ENCODE assay signal across 16 mouse cellular contexts in genomic region chr2:63574008-63574703, GRCm38 (mm10).
DNase-seq lines count a peak whose midpoint lies in the region; ATAC-seq and TF ChIP-seq lines count a peak whose summit lies in the region.
"Had no signal": no experiment of that assay in that cellular context is flagged by ENCODE, and none has a peak within 500 bp of the region (broad histone marks: within the 10 kb centered on the region; RNA-seq: fewer than 3 reads in every experiment).

No protein-coding gene starts in this region.

- no peak overlapping the region for H3K4me3 ChIP-seq in left cerebral cortex, adult 2 months
- no peak overlapping the region for H3K4me3 ChIP-seq in embryonic facial prominence, embryonic 14.5 days (ENCODE audit: low read depth, low read length)
- no peak overlapping the region for H3K4me3 ChIP-seq in hindbrain, embryonic 13.5 days
- no peak overlapping the region for H3K4me3 ChIP-seq in midbrain, postnatal 0 days (ENCODE audit: low read depth, low read length)
- no peak overlapping the region for H3K4me3 ChIP-seq in heart, embryonic 12.5 days
- H3K4me3 ChIP-seq: neural tube, embryonic 13.5 days had no signal

- H3K4me2 ChIP-seq in embryonic facial prominence, embryonic 14.5 days (ENCODE audit: low read depth, low read length) = no peak overlapping the region
- no peak overlapping the region for H3K4me2 ChIP-seq in hindbrain, embryonic 13.5 days
- no peak overlapping the region for H3K4me2 ChIP-seq in midbrain, postnatal 0 days (ENCODE audit: low read depth, low read length, poor library complexity, severe bottlenecking)
- no peak overlapping the region for H3K4me2 ChIP-seq in heart, embryonic 12.5 days
- H3K4me2 ChIP-seq: neural tube, embryonic 13.5 days had no signal

- H3K36me3 ChIP-seq in embryonic facial prominence, embryonic 14.5 days (ENCODE audit: control insufficient read depth, insufficient read depth, low read length) = no peaks in the 10 kb centered on the region
- H3K36me3 ChIP-seq in hindbrain, embryonic 13.5 days = no peaks in the 10 kb centered on the region
- H3K36me3 ChIP-seq in midbrain, postnatal 0 days (ENCODE audit: insufficient read depth, low read length) = no peaks in the 10 kb centered on the region
- no peaks in the 10 kb centered on the region for H3K36me3 ChIP-seq in heart, embryonic 12.5 days
- H3K36me3 ChIP-seq: neural tube, embryonic 13.5 days had no signal

- intact Hi-C loops in left cerebral cortex, postnatal 4 days (cut with DNase I) = no loop called here
- intact Hi-C loops in left cerebral cortex, adult 2 months (cut with DNase I) = no loop called here

- H3K27ac ChIP-seq in left cerebral cortex, adult 2 months = no peak overlapping the region
- H3K27ac ChIP-seq in embryonic facial prominence, embryonic 14.5 days (replicated peaks; ENCODE audit: low read depth, low read length) = no peak overlapping the region
- 0 out of 2 replicates have a peak overlapping the region, but pooled peaks have one; percentile 40 for H3K27ac ChIP-seq in hindbrain, embryonic 13.5 days
- no peak overlapping the region for H3K27ac ChIP-seq in midbrain, postnatal 0 days (ENCODE audit: low read depth, low read length)
- no peak overlapping the region for H3K27ac ChIP-seq in heart, embryonic 12.5 days (ENCODE audit: poor library complexity, severe bottlenecking)
- H3K27ac ChIP-seq: neural tube, embryonic 13.5 days had no signal

- peaks cover 2% of the 10 kb centered on the region for H3K4me1 ChIP-seq in embryonic facial prominence, embryonic 14.5 days (ENCODE audit: control insufficient read depth, insufficient read depth, low read length)
- peaks cover 17% of the 10 kb centered on the region for H3K4me1 ChIP-seq in hindbrain, embryonic 13.5 days (replicated peaks)
- no peaks in the 10 kb centered on the region for H3K4me1 ChIP-seq in midbrain, postnatal 0 days (ENCODE audit: insufficient read depth, low read length)
- H3K4me1 ChIP-seq in heart, embryonic 12.5 days (replicated peaks) = 0 out of 2 replicates have a peak, but pooled peaks cover 3% of the 10 kb centered on the region

- TF ChIP-seq CTCF in left cerebral cortex, adult 2 months (IDR thresholded peaks at IDR 0.05) = no peak
- TF ChIP-seq CTCF in midbrain, postnatal 0 days (IDR thresholded peaks at IDR 0.05) = no peak

- H3K9ac ChIP-seq in embryonic facial prominence, embryonic 14.5 days (ENCODE audit: low read depth, low read length) = no peak overlapping the region
- H3K9ac ChIP-seq in hindbrain, embryonic 13.5 days = no peak overlapping the region
- H3K9ac ChIP-seq in midbrain, postnatal 0 days (replicated peaks; ENCODE audit: low read length, poor library complexity, severe bottlenecking) = no peak overlapping the region
- no peak overlapping the region for H3K9ac ChIP-seq in heart, embryonic 12.5 days
- H3K9ac ChIP-seq: neural tube, embryonic 13.5 days had no signal

- H3K9me3 ChIP-seq in embryonic facial prominence, embryonic 14.5 days (ENCODE audit: control insufficient read depth, low read length) = no peaks in the 10 kb centered on the region
- 0 out of 2 replicates have a peak, but pooled peaks cover 3% of the 10 kb centered on the region for H3K9me3 ChIP-seq in hindbrain, embryonic 13.5 days
- no peaks in the 10 kb centered on the region for H3K9me3 ChIP-seq in midbrain, postnatal 0 days (ENCODE audit: low read length)
- no peaks in the 10 kb centered on the region for H3K9me3 ChIP-seq in heart, embryonic 12.5 days (replicated peaks)

- WGBS in embryonic facial prominence, embryonic 14.5 days = 33% methylated on average over 4 of the region's 4 CpGs
- 15% methylated on average over 4 of the region's 4 CpGs for WGBS in hindbrain, embryonic 13.5 days
- WGBS in midbrain, postnatal 0 days = 14% methylated on average over 4 of the region's 4 CpGs
- WGBS in heart, embryonic 12.5 days = 24% methylated on average over 4 of the region's 4 CpGs

- peak; percentile 85; the same call in 1 of the 2 replicates for ATAC-seq in embryonic facial prominence, embryonic 14.5 days (ENCODE audit: low read depth)
- peak; percentile 73 for ATAC-seq in hindbrain, embryonic 13.5 days (ENCODE audit: low FRiP score)
- no peak for ATAC-seq in midbrain, postnatal 0 days (ENCODE audit: low FRiP score)
- no peak for ATAC-seq in heart, embryonic 12.5 days (ENCODE audit: insufficient number of reproducible peaks, low FRiP score)
- ATAC-seq: activated CD4-positive, CD25-positive, alpha-beta regulatory T cell, adult 4 months; intestine, embryonic 16.5 days had no signal

- DNase-seq in left cerebral cortex, postnatal 4 days = peak; percentile 2
- DNase-seq in left cerebral cortex, adult 2 months (ENCODE audit: extremely low spot score in 1 of 2, low spot score in 2 of 2) = no peak
- peak; percentile 69 for DNase-seq in embryonic facial prominence, embryonic 14.5 days (ENCODE audit: low spot score)
- peak; percentile 28 for DNase-seq in midbrain, postnatal 0 days (ENCODE audit: low spot score)
- DNase-seq in thymus, postnatal 14 days = no peak
- no peak for DNase-seq in kidney, postnatal 10 days
- DNase-seq: cerebellum, adult 18-20 months; gastrocnemius, postnatal 25 days; kidney, postnatal 4 days; lung, adult 18-20 months; thymus, postnatal 4 days had no signal

- no peaks in the 10 kb centered on the region for H3K27me3 ChIP-seq in embryonic facial prominence, embryonic 14.5 days (replicated peaks; ENCODE audit: control insufficient read depth, insufficient read depth, low read length)
- H3K27me3 ChIP-seq in hindbrain, embryonic 13.5 days = no peaks in the 10 kb centered on the region
- H3K27me3 ChIP-seq in midbrain, postnatal 0 days (ENCODE audit: insufficient read depth, low read length) = no peaks in the 10 kb centered on the region
- no peaks in the 10 kb centered on the region for H3K27me3 ChIP-seq in heart, embryonic 12.5 days (replicated peaks)
- H3K27me3 ChIP-seq: neural tube, embryonic 13.5 days had no signal

Comparison
In these comparisons a context has a peak if more than half of its experiments do, and no peak if none do; other contexts are left out.
1. DNase-seq: peak in left cerebral cortex, postnatal 4 days (single experiment), embryonic facial prominence, embryonic 14.5 days (single experiment) and midbrain, postnatal 0 days (single experiment); none in left cerebral cortex, adult 2 months (0 of 2), thymus, postnatal 14 days (single experiment) and kidney, postnatal 10 days (single experiment).
2. ATAC-seq: peak in embryonic facial prominence, embryonic 14.5 days (single experiment) and hindbrain, embryonic 13.5 days (single experiment); none in midbrain, postnatal 0 days (single experiment) and heart, embryonic 12.5 days (single experiment).